Mouse (Mus musculus): ENCODE results near the gene Klf12.

DNA sequence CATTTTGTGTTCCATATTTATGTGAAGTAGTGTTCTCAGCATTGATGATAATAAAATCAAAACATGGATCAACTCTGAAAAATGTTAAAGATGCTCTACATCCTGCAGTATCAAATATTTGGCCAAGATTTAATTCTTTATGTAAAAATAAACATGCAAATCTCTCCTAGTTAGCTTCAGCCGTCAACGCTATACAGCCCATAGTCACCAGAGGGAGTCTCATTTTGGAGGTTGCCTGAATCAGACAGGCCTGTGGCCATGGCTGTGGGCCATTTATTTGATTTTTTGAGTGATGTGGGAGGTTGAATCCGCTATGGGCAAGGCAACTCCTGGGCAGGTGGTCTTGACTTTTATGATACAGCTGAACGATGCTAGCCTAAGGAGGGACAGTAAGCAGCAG, 329.3 kb downstream of the Klf12 start:
- TF ChIP-seq POLR2A (IDR thresholded peaks at IDR 0.05; ENCODE audit: borderline replicate concordance, extremely low read depth, low read depth, low read length) (no peak), CTCF (IDR thresholded peaks at IDR 0.05; ENCODE audit: insufficient read depth, low read length) (no peak)
